Mouse (Mus musculus) testis, adult 2 months (tissue): ENCODE measurements at regions not wholly inside any gene's neighbourhood (a gene's known extent, or its start where the extent isn't known, plus 50 kb on each side); places are given as distances from the start of the nearest gene placed in this dataset.

Source experiments
- CTCF ChIP-seq: fragments of 200-500 bp; IDR thresholded peaks from 2 replicates; pipeline ENCODE4 v1.5.1; 2012; ENCODE audit warnings: low read depth, mild to moderate bottlenecking, inconsistent platforms, low read length, moderate library complexity; ENCODE audit not compliant: control insufficient read depth, insufficient read depth, insufficient replicate concordance
- POLR2A ChIP-seq: fragments of 200-500 bp; IDR thresholded peaks from 2 replicates; pipeline ENCODE4 v1.6.1; 2012; ENCODE audit warnings: low read depth, mild to moderate bottlenecking, inconsistent platforms, low read length, moderate library complexity; ENCODE audit not compliant: control insufficient read depth

DNA sequence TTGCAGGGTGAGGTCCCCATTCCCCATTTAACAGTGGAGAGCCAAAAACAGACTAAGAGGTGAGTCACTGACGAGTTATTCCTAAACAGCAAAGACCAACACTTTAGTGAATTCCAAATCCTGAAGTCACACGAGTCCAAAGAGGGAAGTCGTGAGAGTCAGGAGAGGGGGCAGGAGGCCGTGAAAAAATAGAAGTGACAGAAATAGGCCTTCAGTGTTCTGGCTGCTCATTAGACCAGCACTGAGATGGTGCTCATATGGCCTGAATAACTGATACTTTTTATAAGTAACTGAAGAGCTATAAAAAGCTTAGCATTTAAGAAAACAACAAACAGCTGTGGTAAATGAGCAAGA lies 68.5 kb upstream of the Bach2 start:
- TF ChIP-seq POLR2A (no peak), CTCF (no peak)
